Mouse (Mus musculus) large intestine, adult 2 months (tissue): ENCODE data around the gene Thy1. TPM values are rescaled to one million over a fixed set of nuclear protein-coding genes. Genes with fewer than 3 reads are reported as not detected.

Experiments used
- DNase-seq: peaks from one replicate; pipeline ENCODE4 v3.0.0-alpha.2; 2012; ENCODE audit warnings: low read depth, low spot score
- WGBS: fragments of 180-500 bp; shearing (Covaris S2); methylation state at CpG from one replicate; pipeline ENCODE4 v1.1.7; 2018; 5-methylcytosine and 5-hydroxymethylcytosine counted together
- polyA plus RNA-seq: library from polyadenylated mRNA; depleted of rRNA; stranded (reverse); fragments of >200 nt; gene quantifications from 2 replicates; pipeline ENCODE4 v1.2.3, GENCODE M21; 2012

Gene Thy1
- polyA plus RNA-seq, 1 experiment = 42.2 TPM

GRCm38 (mm10) chr9:44078955-44079756 is 36.0 kb downstream of the Thy1 start:
- no peak for DNase-seq
- 13% methylated on average over 16 of the region's 16 CpGs for WGBS

GRCm38 (mm10) chr9:44079997-44080780 is 37.0 kb downstream of the Thy1 start:
- WGBS = 55% methylated on average over 10 of the region's 10 CpGs
- no peak for DNase-seq

- 44% methylated on average over 5 of the region's 5 CpGs for WGBS
- DNase-seq = no peak
Observed at GRCm38 (mm10) chr9:44080953-44081352, 37.8 kb downstream of the Thy1 start.

- WGBS = 67% methylated on average over 5 of the region's 5 CpGs
- no peak for DNase-seq
Observed at GRCm38 (mm10) chr9:44081581-44081980, 38.4 kb downstream of the Thy1 start.

- 64% methylated on average over 5 of the region's 5 CpGs for WGBS
- no peak for DNase-seq
Observed at GRCm38 (mm10) chr9:44082266-44082665, 39.1 kb downstream of the Thy1 start.

GRCm38 (mm10) chr9:44083392-44084121 is 40.4 kb downstream of the Thy1 start:
- DNase-seq = no peak
- WGBS = 6% methylated on average over 23 of the region's 23 CpGs

GRCm38 (mm10) chr9:44084236-44084635 is 41.1 kb downstream of the Thy1 start:
- DNase-seq = no peak

GRCm38 (mm10) chr9:44084659-44085229 is 41.6 kb downstream of the Thy1 start:
- peak; percentile 78 for DNase-seq
- under 1% methylated on average over 55 of the region's 62 CpGs for WGBS

More at GRCm38 (mm10) chr9:44084236-44084635, 41.1 kb downstream of the Thy1 start:
- WGBS = 3% methylated on average over 14 of the region's 14 CpGs

GRCm38 (mm10) chr9:44085276-44085675 is 42.1 kb downstream of the Thy1 start:
- 6% methylated on average over 10 of the region's 10 CpGs for WGBS

GRCm38 (mm10) chr9:44085741-44086665 is 42.8 kb downstream of the Thy1 start:
- 50% methylated on average over 15 of the region's 15 CpGs for WGBS
- no peak for DNase-seq

More at GRCm38 (mm10) chr9:44085276-44085675, 42.1 kb downstream of the Thy1 start:
- DNase-seq = no peak

GRCm38 (mm10) chr9:44086960-44087359 is 43.8 kb downstream of the Thy1 start:
- DNase-seq = no peak
- WGBS = 54% methylated on average over 10 of the region's 10 CpGs

GRCm38 (mm10) chr9:44087761-44088455 is 44.7 kb downstream of the Thy1 start:
- no peak for DNase-seq
- WGBS = 12% methylated on average over 15 of the region's 15 CpGs

- 29% methylated on average over 12 of the region's 12 CpGs for WGBS
Observed at GRCm38 (mm10) chr9:44088877-44089608, 45.9 kb downstream of the Thy1 start.

GRCm38 (mm10) chr9:44093612-44094503 is 50.7 kb downstream of the Thy1 start:
- WGBS = 44% methylated on average over 24 of the region's 24 CpGs
- no peak for DNase-seq

More at GRCm38 (mm10) chr9:44088877-44089608, 45.9 kb downstream of the Thy1 start:
- no peak for DNase-seq

GRCm38 (mm10) chr9:44094737-44095136 is 51.6 kb downstream of the Thy1 start:
- no peak for DNase-seq
- WGBS = 90% methylated on average over 3 of the region's 3 CpGs

GRCm38 (mm10) chr9:44095781-44096180 is 52.6 kb downstream of the Thy1 start:
- no peak for DNase-seq
- 90% methylated on average over 9 of the region's 9 CpGs for WGBS
